Mouse (Mus musculus) fibroblast of lung, adult 2 months (primary cell): Measurements from ENCODE around the gene Col4a3bp.

ENCODE experiments used
- DNase-seq: peaks from one replicate; pipeline ENCODE4 v3.0.0-alpha.2; 2011; ENCODE audit warnings: low read depth

The Col4a3bp gene

DNA sequence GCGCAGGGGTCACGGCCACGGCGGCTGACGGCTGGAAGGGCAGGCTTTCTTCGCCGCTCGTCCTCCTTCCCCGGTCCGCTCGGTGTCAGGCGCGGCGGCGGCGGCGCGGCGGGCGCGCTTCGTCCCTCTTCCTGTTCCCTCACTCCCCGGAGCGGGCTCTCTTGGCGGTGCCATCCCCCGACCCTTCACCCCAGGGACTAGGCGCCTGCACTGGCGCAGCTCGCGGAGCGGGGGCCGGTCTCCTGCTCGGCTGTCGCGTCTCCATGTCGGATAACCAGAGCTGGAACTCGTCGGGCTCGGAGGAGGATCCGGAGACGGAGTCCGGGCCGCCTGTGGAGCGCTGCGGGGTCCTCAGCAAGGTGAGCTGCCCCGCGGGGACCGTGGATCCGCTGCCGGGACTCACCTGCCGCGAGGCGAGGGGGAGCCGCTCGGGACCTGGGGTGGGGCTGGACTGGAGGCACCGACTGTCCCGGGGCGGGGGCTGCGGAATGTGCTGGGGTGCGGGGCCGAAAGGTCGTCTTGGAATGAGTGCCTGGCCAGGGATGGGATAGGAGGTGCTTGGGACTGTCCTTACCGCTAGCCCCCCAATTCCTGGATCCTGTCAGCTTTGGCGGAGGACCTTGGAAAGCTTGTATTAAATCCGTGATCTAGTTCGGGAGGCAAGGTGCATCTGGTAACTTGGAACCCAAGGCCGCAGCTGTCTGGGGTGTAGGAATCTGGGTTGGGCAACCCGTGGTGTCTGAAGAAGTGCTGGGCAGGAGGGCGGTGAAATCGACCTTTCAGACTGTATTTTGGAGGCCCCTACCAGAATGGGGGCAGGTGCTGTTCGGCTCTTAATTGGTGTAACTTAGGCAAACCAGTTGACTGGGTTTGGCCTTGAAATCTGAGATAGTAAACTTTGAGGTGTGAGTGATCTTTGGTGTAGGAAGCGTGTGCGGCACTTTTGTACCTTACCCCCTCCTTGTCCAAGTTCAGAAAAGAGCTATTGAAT lies 778 bp downstream of the Col4a3bp start:
- DNase-seq: no peak

DNA sequence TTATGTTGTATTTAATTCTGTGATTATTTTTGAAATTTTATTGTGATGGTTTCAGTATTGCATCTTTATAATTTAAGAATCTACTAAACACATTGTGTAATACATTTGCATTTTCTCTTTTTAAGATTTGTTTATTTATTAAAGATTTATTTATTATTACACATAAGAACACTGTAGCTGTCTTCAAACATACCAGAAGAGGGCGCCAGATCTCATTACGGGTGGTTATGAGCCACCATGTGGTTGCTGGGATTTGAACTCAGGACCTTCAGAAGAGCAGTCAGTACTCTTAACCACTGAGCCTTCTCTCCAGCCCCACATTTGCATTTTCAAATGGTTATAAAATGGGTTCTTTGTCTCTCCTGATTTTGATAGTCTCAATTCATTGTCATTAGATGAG lies 2.1 kb downstream of the Col4a3bp start:
- DNase-seq: no peak

DNA sequence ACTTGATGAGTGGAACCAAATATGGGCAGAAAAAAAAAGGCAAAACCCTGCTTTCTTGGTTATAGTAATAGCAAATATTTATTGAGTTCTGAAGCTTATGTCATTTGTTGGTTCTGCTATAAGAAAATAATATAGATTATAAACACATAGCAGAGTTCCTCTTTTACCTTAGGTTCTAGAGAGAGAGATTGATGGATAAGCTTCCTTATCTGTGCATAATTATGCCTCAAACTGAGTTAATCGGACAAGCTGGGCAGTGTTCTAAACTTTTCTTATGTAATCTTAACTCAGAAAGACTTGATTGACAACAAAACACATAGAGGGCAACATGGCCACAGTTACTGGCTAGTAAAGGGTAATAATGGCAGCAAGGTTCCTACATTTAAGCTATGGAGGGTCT lies 4.8 kb downstream of the Col4a3bp start:
- no peak for DNase-seq

DNA sequence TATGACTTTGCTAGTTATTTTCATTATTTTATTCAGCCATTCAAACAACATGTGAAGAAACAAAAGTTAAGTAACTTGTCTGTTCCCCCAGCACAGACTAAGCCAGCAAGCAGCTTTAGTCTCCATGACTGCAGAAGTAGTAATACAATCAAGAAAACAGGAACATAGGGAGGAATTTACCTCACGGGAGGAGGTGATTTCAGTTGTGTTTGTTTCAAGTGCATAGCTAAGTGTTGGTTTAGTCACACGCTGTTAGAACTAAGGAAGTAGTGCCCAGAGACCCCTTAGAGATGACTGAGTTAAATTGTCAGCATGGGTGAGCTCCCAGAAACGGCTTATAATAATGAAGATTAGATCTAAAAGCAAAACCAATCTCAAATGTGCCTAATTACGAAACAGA lies 5.5 kb downstream of the Col4a3bp start:
- no peak for DNase-seq

DNA sequence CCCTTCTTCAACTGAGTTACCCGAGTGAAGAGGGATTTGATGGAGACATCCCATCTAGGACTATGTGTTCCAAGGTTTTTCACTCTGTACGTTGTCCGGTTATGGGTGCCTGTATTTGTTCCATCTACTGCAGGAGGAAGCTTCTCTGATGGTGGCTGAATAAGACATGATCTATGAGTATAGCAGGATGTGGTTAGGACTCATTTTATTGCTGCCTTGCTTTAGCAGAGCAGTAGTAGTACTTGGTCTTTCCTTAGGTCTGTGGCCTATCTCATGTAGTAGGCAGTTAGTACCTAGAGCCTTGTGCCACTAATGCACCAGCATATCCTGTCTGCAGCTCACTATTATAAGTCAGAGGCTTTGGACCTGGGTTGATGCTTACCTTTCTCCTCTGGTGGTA lies 12.7 kb downstream of the Col4a3bp start:
- DNase-seq: no peak

DNA sequence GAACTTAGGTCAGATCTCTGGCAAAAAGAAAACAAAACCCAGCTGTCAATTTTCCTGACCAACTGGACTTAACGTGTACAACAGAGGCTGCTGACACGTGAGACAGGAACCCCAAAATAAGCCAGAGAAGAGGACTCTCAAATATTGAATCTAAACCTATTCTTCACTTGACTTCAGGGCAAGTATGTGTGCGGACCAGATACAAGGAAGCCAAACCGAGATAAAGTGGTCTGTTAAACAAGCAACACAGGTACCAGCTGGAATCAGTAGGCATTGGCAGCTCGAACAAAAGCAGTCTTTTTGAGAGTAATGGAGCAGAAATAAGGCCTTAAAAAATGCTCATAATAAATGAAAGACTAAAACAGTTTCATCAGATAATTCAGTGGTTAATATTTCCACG lies 25.6 kb downstream of the Col4a3bp start:
- DNase-seq: no peak

DNA sequence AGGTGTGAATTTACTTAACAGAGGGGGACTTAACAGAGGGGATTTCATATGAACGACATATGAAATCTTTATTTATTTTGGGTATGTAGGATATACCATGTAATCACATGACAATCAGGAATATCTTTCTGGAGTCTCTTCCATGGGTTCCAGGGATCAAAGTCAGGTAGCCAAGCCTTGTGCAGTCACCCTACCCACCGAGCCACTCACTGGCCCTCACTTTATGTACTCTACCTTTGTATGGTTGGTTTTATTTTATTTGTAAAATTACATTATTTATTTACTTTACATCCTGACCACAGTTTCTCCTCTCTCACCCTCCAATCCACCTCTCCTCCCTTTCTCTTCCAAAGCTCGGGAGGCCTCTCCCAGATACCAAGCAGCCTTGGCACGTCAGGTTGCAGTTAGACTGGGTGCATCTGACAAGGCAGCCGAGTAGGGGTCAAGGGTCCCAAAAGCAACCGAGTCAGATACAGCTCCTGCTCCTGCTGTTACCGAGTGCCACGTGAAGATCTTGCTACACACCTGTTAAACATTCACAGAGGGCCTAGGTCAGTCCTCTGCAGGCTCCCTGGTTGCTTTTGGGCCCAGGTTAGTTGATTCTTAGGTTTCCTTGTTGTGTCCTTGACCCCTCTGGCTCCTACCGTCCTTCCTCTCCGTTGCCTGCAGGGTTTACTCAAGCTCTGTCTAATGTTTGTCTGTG lies 28.0 kb downstream of the Col4a3bp start:
- no peak for DNase-seq

DNA sequence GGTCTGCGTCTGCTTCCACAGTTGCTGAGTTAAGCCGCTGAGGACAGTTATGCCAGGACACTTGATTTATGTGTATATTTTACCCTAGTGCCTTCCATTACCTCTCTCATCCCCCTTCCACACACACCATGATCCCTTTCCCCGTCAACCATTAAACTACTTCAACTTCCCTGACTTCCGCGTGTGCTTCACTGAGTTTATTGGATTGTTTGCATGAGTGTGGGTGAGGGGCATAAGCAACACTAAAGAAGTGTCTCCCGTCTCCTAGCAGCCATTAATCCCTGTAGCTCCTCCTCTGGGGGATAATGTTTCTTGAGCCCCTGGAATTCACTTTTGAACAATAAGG lies 28.6 kb downstream of the Col4a3bp start:
- no peak for DNase-seq

DNA sequence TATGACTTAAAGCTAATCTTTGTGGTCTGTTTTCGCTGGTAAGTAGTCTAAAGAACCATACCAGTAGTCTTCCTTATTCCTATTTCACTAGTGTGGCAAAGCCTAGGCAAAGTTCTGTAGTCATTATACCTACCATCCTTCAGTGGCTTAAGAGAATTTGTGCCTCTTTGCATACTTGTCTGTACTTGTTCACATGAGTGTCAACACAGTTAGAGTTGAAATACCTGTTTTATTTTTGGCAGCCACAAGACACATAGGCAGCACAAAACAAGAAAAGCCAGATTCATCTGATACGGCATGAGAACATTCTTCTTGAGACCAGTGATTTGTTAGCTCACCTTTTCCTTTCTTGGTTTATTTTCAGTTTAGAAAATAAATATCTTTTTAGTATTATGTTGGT lies 31.8 kb downstream of the Col4a3bp start:
- no peak for DNase-seq

DNA sequence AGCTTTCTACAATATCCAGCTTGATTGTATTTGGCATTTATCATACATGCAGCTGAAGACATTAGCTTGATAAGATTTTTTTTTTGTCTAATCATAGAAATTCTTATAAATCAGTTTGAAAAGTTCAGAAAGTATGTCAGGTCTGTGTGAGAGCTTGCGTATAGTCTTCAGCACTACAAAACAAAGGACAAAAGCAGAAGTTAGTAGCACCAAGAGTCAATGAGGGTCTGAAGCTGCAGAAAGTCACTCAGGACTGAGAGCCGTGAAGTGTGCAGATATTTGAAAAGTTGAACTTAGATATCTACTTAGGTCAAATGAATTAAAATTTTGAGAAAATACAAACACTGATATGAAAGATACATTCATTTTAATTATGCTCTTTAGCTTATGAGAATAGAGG lies 36.7 kb downstream of the Col4a3bp start:
- no peak for DNase-seq

DNA sequence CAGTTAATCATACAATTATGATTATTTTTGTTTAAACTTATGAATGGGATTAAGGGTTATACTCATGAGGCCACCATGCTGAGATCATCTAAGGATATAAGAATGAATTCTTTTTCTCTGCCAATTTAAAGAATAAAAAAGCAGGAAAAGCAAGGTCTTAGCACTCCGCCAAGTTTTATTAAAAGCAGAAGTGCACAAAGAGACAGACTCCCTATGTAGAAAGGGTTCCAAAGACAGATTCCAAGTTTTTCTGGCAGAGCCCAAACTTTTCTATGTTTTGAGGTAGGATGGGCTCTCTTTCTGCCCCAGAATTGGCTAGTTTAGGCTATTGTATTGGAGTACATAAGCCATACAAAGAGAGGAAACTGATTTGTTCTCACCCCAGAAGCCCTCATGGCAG lies 37.6 kb downstream of the Col4a3bp start:
- no peak for DNase-seq

DNA sequence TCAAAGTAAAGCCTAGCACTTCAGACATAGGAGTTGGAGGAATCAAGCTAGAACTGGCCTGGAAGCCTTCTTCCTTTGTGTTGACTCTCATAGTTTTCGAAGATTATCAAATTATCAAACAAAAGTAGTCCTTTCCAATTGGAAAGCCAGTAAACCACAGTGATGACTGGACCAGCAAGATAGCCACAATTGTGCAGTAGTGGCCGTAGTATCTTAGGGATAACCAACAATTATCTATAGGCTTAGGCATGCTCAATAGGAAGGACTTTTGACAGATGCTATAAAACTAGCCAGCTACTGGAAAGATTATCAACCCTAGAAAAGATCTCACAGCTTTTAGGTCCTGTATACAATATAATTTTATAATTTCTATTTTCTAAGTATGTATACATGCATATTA lies 41.8 kb downstream of the Col4a3bp start:
- no peak for DNase-seq

DNA sequence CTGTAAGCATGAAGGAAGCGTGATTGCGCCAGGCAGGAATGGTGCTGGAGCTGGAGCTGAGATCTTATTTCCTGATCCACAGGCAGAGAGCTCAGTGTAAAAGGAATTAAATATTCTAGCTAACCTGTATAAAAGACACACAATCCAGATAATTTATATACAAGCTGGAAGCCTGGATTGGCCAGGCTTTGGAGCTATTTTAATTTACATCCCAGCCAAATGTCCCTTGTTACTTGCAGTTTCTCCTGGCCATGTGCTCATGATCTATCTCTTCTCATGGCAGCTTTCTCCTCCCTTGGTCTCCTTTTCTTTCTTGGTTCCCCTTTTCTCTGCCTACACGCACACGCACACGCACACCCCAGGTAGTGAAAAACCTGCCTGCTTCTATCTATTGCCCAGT lies 44.1 kb downstream of the Col4a3bp start:
- DNase-seq: no peak

DNA sequence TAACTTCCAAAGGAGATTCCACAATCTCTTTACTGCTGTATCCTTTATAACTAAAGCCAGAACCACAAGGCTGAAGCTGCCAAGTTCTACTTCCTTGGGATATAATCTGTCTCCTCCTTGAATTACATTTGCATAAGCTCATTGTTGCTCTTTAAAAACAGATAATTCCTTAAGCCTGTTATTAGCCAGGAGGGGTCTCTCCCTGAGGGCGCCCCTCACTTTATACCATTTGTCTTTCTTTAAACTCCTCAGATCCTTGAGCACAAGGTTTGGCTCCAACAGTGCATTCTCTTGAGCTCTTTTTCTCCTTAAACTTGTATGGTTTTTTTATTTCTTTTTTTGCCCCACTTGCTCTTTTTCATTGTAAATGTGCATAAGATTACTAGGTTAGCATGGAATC lies 46.2 kb downstream of the Col4a3bp start:
- no peak for DNase-seq

DNA sequence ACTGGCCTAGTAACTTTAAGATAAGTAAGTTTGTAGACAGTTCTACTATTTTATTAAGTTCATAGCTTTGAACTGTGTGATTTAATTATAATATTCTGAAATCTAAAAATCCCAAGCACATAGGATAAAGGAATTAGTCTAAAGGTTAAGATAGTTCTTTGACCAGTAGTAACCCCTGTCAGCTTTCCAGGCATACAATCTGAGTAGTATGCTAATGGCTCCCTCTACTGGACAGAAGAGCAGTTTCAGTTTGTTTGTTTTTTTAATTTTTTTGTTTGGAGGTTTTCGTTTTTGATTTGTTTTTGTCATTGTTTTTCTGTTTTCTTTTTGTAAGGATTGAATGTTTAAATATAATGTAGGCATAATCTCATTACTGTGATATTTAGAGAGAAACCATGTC lies 51.2 kb downstream of the Col4a3bp start:
- peak; percentile 11 for DNase-seq

DNA sequence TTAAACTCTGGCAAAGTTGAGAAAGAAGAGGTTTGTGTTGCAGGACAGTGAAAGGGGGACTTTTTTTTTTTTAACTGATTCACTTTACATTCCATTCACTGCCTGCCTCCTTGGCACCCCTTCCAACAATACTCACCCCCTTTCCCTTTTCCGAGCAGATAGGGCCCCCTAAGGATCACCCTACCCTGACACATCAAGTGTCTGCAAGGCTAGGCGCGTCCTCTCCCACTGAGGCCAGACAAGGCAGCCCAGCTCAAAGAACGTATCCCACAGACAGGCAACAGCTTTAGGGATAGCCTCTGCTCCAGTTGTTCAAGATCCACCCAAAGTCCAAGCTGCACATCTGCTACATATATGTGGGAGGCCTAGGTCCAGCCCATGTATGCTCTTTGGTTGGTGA lies 51.7 kb downstream of the Col4a3bp start:
- no peak for DNase-seq

DNA sequence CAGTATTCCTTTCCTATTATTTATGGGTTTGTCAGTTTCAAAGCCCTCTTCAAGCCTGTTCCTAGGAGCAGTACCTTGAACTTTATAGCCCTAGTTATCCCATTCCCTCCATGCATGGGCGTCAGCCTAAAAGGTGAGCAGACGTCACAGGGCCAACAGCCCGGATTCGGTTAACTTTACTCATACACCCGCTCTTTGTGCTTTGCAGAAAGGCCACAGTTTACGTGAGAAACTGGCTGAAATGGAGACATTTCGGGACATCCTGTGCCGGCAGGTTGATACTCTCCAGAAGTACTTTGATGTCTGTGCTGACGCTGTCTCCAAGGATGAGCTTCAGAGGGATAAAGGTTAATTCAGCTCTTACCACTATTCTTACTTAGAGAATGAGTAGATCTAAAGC lies 56.8 kb downstream of the Col4a3bp start:
- no peak for DNase-seq

DNA sequence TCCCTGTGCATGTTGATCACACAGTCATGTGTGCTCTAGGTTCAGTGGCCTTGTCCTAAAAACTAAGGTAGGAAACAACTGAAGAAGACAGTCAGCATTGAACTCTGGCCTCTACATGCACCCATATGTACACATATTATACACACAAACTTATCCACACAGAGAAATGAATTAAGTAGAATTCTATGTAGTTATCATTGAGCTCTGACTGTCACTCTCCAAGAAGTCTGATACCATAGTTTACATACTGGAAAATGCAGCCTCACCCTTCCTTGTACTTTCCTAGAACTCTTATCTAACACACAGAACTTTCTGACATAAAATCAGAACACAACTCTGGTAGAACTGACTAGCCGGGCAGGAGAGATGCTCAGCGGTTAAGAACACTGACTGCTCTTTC lies 61.8 kb downstream of the Col4a3bp start:
- DNase-seq: no peak

DNA sequence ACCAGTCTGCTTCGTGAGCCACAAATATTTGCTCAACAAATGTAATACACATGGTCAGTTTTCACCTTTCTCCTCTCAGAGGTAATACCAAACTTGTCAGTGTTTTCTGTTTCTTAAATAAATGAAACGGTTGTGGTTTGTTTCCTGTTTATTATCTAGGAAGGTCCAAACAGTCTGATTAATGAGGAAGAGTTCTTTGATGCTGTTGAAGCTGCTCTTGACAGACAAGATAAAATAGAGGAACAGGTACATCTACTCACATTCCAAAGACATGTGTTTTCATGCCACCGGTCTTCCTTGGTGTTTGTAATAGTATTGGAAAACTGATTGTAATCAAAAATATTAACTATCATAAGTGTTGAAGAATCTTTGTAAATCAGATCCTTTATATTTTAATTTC lies 72.2 kb downstream of the Col4a3bp start:
- no peak for DNase-seq

DNA sequence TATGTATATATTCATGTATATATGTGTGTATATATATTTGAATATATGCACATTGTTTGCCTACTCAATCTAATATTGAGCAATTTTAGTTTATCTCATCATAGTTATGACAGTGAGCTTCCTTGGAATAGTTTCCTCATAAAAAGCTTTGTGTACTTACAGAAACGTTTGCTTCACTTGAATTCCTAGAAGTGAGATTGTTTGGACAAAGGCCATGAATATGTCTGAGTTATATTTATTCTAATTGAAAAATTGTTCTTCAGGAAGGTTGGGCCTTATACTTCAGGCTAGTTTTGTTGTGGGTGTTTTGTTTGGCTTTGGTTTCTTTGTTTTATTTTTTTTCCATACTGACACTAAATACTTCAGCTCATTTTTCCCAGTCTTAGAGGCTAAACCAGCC lies 78.5 kb downstream of the Col4a3bp start:
- DNase-seq: no peak

DNA sequence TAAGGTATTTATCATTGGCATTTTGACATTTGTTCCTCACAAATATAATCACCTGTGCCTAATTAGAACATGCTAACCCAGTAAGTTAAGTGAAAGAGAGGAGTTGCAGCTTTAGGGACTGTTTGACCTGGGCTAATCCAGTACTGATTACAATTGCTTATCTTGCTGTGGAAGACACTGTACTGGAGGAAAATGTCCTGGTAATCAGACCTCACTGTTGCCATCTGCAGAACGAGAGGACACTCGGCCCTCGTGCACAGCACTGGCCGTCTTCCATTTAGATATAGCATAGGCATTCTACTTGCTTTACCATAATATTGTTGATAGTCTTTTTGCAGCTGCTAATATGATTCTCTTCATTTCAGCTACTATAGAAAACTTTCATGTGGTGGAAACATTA lies 88.0 kb downstream of the Col4a3bp start:
- DNase-seq: no peak

DNA sequence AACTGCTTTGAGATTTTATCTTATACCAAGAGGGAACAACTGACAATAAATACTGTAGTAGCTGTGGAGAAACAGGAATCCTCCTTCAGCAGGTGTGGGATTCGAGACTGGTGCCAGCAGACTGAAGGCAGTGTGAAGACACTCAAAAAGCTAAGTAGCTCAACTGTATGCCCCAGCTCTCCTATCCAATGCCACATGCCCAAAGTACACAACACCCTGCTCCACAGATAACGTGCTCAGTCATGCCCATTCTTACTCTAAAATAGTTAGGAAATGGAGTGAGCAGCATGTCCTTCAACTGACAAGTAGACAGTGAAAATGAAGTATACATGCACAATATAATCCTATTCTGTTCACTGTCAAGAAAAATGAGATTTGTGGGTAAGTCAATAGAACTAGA lies 101.8 kb downstream of the Col4a3bp start:
- no peak for DNase-seq

DNA sequence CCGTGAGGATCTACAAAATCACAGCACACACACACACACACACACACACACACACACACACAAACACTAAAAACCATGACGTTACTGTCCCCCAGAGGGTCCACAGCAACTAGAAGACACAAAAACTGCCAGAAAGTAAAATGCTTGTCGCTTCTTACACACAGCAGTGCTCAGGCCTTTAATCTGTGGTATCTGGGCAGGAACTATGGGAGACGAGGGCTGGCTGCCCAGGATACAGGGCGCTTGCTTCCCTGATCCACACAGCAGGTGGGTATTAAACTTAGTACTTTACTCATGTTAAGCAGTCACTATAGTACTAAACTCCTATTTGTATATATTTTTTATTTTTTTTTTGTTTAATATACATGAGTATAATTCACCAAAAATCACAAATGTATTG lies 103.4 kb downstream of the Col4a3bp start:
- no peak for DNase-seq

DNA sequence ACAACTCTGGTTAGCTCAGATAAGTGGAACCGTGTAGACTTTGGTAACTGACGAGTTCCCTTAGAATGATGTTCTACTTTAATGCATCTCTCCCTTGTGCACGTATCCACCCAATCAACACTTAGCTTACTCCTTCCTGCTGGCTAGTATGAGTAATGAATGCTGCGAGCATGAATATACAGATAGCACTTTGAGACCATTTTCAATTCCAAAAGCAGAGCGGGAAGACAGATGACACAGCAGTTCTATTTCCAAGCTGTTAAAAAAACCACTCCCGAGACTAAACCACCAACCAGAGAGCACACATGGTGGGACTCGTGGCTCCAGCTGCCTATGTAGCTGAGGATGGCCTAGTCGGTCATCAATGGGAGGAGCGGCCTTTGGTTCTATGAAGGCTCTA lies 110.6 kb downstream of the Col4a3bp start:
- no peak for DNase-seq
